Mouse (Mus musculus): ENCODE data around the gene Gstm6. TPM values are rescaled to one million over a fixed set of nuclear protein-coding genes. Genes with fewer than 3 reads are reported as not detected.

The Gstm6 gene
- polyA plus RNA-seq, 1 experiment from 2014 or later = 11.7 TPM

Other genes starting within 250 kb of the Gstm6 start
- gene Ahcyl1, start 247.2 kb downstream of the Gstm6 start, polyA plus RNA-seq (2015; fragmentation: Nextera tagmentation; extraction: Ambion mirVana) = 110 and 117 TPM in 2 replicates
- gene Csf1, start 183.3 kb downstream of the Gstm6 start, polyA plus RNA-seq (2015; fragmentation: Nextera tagmentation; extraction: Ambion mirVana) = 7.3 and 8.1 TPM in 2 replicates
- gene Eps8l3, start 66.5 kb downstream of the Gstm6 start, polyA plus RNA-seq (2015; fragmentation: Nextera tagmentation; extraction: Ambion mirVana) = not detected in 2 replicates
- 173 and 174 TPM in 2 replicates for gene Gstm5, start 47.9 kb downstream of the Gstm6 start, polyA plus RNA-seq (2015; fragmentation: Nextera tagmentation; extraction: Ambion mirVana)
- gene Gstm7, start 11.9 kb downstream of the Gstm6 start, polyA plus RNA-seq (2015; fragmentation: Nextera tagmentation; extraction: Ambion mirVana) = 65.5 and 70.7 TPM in 2 replicates
- gene Gstm3, start 25.5 kb upstream of the Gstm6 start, polyA plus RNA-seq (2015; fragmentation: Nextera tagmentation; extraction: Ambion mirVana) = not detected in 2 replicates
- gene Gstm2, start 42.7 kb upstream of the Gstm6 start, polyA plus RNA-seq (2015; fragmentation: Nextera tagmentation; extraction: Ambion mirVana) = 4.2 and 9.2 TPM in 2 replicates
- 67.2 and 74.1 TPM in 2 replicates for gene Gstm1, start 74.2 kb upstream of the Gstm6 start, polyA plus RNA-seq (2015; fragmentation: Nextera tagmentation; extraction: Ambion mirVana)
- 15.2 and 15.9 TPM in 2 replicates for gene Gstm4, start 101.1 kb upstream of the Gstm6 start, polyA plus RNA-seq (2015; fragmentation: Nextera tagmentation; extraction: Ambion mirVana)
- gene Ampd2, start 142.9 kb upstream of the Gstm6 start, polyA plus RNA-seq (2015; fragmentation: Nextera tagmentation; extraction: Ambion mirVana) = 55.7 and 64.3 TPM in 2 replicates
- 0.13 and 0.31 TPM in 2 replicates for gene Gnat2, start 149.0 kb upstream of the Gstm6 start, polyA plus RNA-seq (2015; fragmentation: Nextera tagmentation; extraction: Ambion mirVana)
- 155 and 191 TPM in 2 replicates for gene Gnai3, start 202.4 kb upstream of the Gstm6 start, polyA plus RNA-seq (2015; fragmentation: Nextera tagmentation; extraction: Ambion mirVana)
- 2.4 and 4.3 TPM in 2 replicates for gene Gpr61, start 211.1 kb upstream of the Gstm6 start, polyA plus RNA-seq (2015; fragmentation: Nextera tagmentation; extraction: Ambion mirVana)
- gene Amigo1, start 242.6 kb upstream of the Gstm6 start, polyA plus RNA-seq (2015; fragmentation: Nextera tagmentation; extraction: Ambion mirVana) = 10.1 and 12.0 TPM in 2 replicates